Mouse (Mus musculus) Patski (cell line): Measurements from ENCODE around the gene Olfr1394. TPM values are rescaled to one million over a fixed set of nuclear protein-coding genes. Genes with fewer than 3 reads are reported as not detected.
"Not testable (repeated sequence)": the region's sequence is repeated elsewhere in the genome, so short reads cannot be mapped to it uniquely, and the experiment has no call there.

Source experiments
- ATAC-seq: fragments of 100-300 bp; one replicate; pipeline ENCODE4 v1.8.0; 2021
- CTCF ChIA-PET: fragments of 350-600 bp; sonication (Branson Sonifier 250); formaldehyde crosslinking; loops from one replicate; lab custom pipeline; 2022; ENCODE audit warnings: inconsistent platforms; lab: Charles Lee
- POLR2A ChIA-PET: fragments of 350-600 bp; sonication (Branson Sonifier 250); formaldehyde crosslinking; loops from one replicate; lab custom pipeline; 2022; ENCODE audit warnings: antibody characterized with exemption, inconsistent platforms; lab: Charles Lee
- DNase-seq: peaks from one replicate; pipeline ENCODE4 v3.0.0-alpha.2; 2011; ENCODE audit warnings: low read depth, low spot score
- H3K27me3 ChIP-seq: fragments of 371-371 bp; one replicate; pipeline ENCODE4 v1.5.1; 2021
- CTCF ChIP-seq: fragments of 100-300 bp; IDR thresholded peaks from one replicate; pipeline ENCODE4 v1.5.1; 2021
- in situ Hi-C: fragments of 300-500 bp; cut with MboI; formaldehyde crosslinking; loops from 3 replicates; pipeline ENCODE4 v1.11.1; 2018; ENCODE audit warnings: low pct_unique_long_range_greater_than_20kb, mixed read lengths
- polyA plus RNA-seq: library from polyadenylated mRNA; unstranded; gene quantifications from one replicate; pipeline ENCODE4 v1.2.3, GENCODE M21; 2021

Gene Olfr1394
- polyA plus RNA-seq, 1 experiment from 2014 or later = not detected

- in situ Hi-C loops = no loop called here
- POLR2A ChIA-PET = no interaction called here
Observed at GRCm38 (mm10) chr11:49124169-49124568, 30.0 kb upstream of the Olfr1394 start.

GRCm38 (mm10) chr11:49141974-49142373, 12.2 kb upstream of the Olfr1394 start, which contains the start of gene Olfr1395:
Gene Olfr1395, plus strand, starts transcription at chr11:49142274.
- no peak for DNase-seq
- ChIA-PET CTCF (interaction anchor here (1.0 kb wide), 1 partner anchor 8 kb away, joined by 3 read pairs; no protein-coding TSS in a partner anchor), POLR2A (interaction anchor here (0.6 kb wide), 1 partner anchor 496 kb away, joined by 3 read pairs; no protein-coding TSS in a partner anchor)
- H3K27me3 ChIP-seq = peaks cover 54% of the 10 kb centered on the region
- in situ Hi-C loops = no loop called here
- no peak for TF ChIP-seq CTCF
- no peak for ATAC-seq

More at GRCm38 (mm10) chr11:49124169-49124568, 30.0 kb upstream of the Olfr1394 start:
- ATAC-seq (no peak), DNase-seq (no peak)
- no peak for TF ChIP-seq CTCF
- H3K27me3 ChIP-seq = peaks cover 44% of the 10 kb centered on the region
- CTCF ChIA-PET = no interaction called here

GRCm38 (mm10) chr11:49156821-49157814, 2.9 kb downstream of the Olfr1394 start:
- peaks cover 6% of the 10 kb centered on the region for H3K27me3 ChIP-seq
- in situ Hi-C loops = no loop called here
- no peak for TF ChIP-seq CTCF
- ATAC-seq = no peak
- no peak for DNase-seq
- ChIA-PET POLR2A (no interaction called here), CTCF (interaction anchor here (1.4 kb wide), 1 partner anchor 23 kb away, joined by 3 read pairs; no protein-coding TSS in a partner anchor)

- no peak for TF ChIP-seq CTCF
- ChIA-PET POLR2A (no interaction called here), CTCF (no interaction called here)
- DNase-seq (no peak), ATAC-seq (no peak)
- in situ Hi-C loops = no loop called here
- H3K27me3 ChIP-seq = peaks cover 14% of the 10 kb centered on the region
Observed at GRCm38 (mm10) chr11:49168839-49169611, 14.8 kb downstream of the Olfr1394 start.

- ChIA-PET POLR2A (no interaction called here), CTCF (no interaction called here)
- peaks cover 14% of the 10 kb centered on the region for H3K27me3 ChIP-seq
- TF ChIP-seq CTCF = no peak
- in situ Hi-C loops = no loop called here
- DNase-seq (no peak), ATAC-seq (no peak)
Observed at GRCm38 (mm10) chr11:49170576-49170975, 16.4 kb downstream of the Olfr1394 start.

GRCm38 (mm10) chr11:49175345-49175744, 21.2 kb downstream of the Olfr1394 start:
- ChIA-PET POLR2A (no interaction called here), CTCF (no interaction called here)
- no peak for ATAC-seq
- no peak for DNase-seq
- TF ChIP-seq CTCF = no peak
- peaks cover 5% of the 10 kb centered on the region for H3K27me3 ChIP-seq
- in situ Hi-C loops = loop anchor here (25.0 kb wide), 1 partner anchor 362 kb away; the partner anchor contains the start of genes Olfr1381 and Olfr1382

GRCm38 (mm10) chr11:49176047-49176779, 22.0 kb downstream of the Olfr1394 start:
- POLR2A ChIA-PET, ATAC-seq, DNase-seq, CTCF ChIA-PET, H3K27me3 ChIP-seq: not testable (repeated sequence)
- in situ Hi-C loops = loop anchor here (25.0 kb wide), 1 partner anchor 361 kb away; the partner anchor contains the start of genes Olfr1381 and Olfr1382

GRCm38 (mm10) chr11:49183172-49183571, 29.0 kb downstream of the Olfr1394 start:
- ChIA-PET POLR2A (no interaction called here), CTCF (interaction anchor here (0.9 kb wide), 1 partner anchor 89 kb away, joined by 4 read pairs; no protein-coding TSS in a partner anchor)
- ATAC-seq (no peak), DNase-seq (no peak)
- in situ Hi-C loops = loop anchor here (25.0 kb wide), 1 partner anchor 354 kb away; the partner anchor contains the start of genes Olfr1381 and Olfr1382
- peaks cover 12% of the 10 kb centered on the region for H3K27me3 ChIP-seq
- no peak for TF ChIP-seq CTCF

- H3K27me3 ChIP-seq = peaks cover 7% of the 10 kb centered on the region
- in situ Hi-C loops = loop anchor here (25.0 kb wide), 1 partner anchor 351 kb away; the partner anchor contains the start of genes Olfr1381 and Olfr1382
- ATAC-seq (no peak), DNase-seq (no peak)
- no peak for TF ChIP-seq CTCF
- ChIA-PET CTCF (interaction anchor here (0.7 to 1.4 kb wide), 2 partner anchors 57 to 85 kb away, joined by 3 to 14 read pairs; no protein-coding TSS in a partner anchor), POLR2A (no interaction called here)
Observed at GRCm38 (mm10) chr11:49186452-49186851, 32.3 kb downstream of the Olfr1394 start.
